In genomic region chr19:35832992-35833391, GRCm38 (mm10) we compare ENCODE assay signal across 10 mouse cellular contexts.
DNase-seq lines count a peak whose midpoint lies in the region; ATAC-seq lines count a peak whose summit lies in the region.
"Had no signal": no experiment of that assay in that cellular context is flagged by ENCODE, and none has a peak within 500 bp of the region (broad histone marks: within the 10 kb centered on the region; RNA-seq: fewer than 3 reads in every experiment).

No protein-coding gene starts in this region.

- no peak overlapping the region for H3K4me3 ChIP-seq in liver, embryonic 12.5 days
- H3K4me3 ChIP-seq: hindbrain, embryonic 15.5 days; neural tube, embryonic 13.5 days had no signal

- no peak overlapping the region for H3K9ac ChIP-seq in liver, embryonic 12.5 days
- H3K9ac ChIP-seq: hindbrain, embryonic 15.5 days; neural tube, embryonic 13.5 days had no signal

- H3K36me3 ChIP-seq in liver, embryonic 12.5 days, result no peaks in the 10 kb centered on the region
- H3K36me3 ChIP-seq: hindbrain, embryonic 15.5 days; neural tube, embryonic 13.5 days had no signal

- DNase-seq in liver (peak; percentile 34), WW6 (ENCODE audit: low read depth, low spot score) (peak; percentile 14)
- DNase-seq in spleen, postnatal 14 days (ENCODE audit: low spot score in 2 of 2), result no peak
- DNase-seq in natural killer cell, adult 2 months (ENCODE audit: low spot score in 2 of 2), result no peak

- H3K4me2 ChIP-seq in liver, embryonic 12.5 days, result no peak overlapping the region
- H3K4me2 ChIP-seq: hindbrain, embryonic 15.5 days; neural tube, embryonic 13.5 days had no signal

- no peak for ATAC-seq in liver, embryonic 12.5 days
- 0 out of 2 replicates have a peak, but pooled peaks have one; percentile 35 for ATAC-seq in granulocyte monocyte progenitor cell, adult 5-6 weeks (replicated peaks; ENCODE audit: poor library complexity, severe bottlenecking)
- ATAC-seq in megakaryocyte progenitor cell, adult 5-6 weeks (replicated peaks; ENCODE audit: poor library complexity), result peak; percentile 55; the same call in 1 of the 2 replicates
- no peak for ATAC-seq in frontal cortex, adult (ENCODE audit: low TSS enrichment)

- no peaks in the 10 kb centered on the region for H3K27me3 ChIP-seq in liver, embryonic 12.5 days (replicated peaks)
- H3K27me3 ChIP-seq: hindbrain, embryonic 15.5 days; neural tube, embryonic 13.5 days had no signal

- H3K27ac ChIP-seq in liver, embryonic 12.5 days, result no peak overlapping the region
- H3K27ac ChIP-seq: hindbrain, embryonic 15.5 days; neural tube, embryonic 13.5 days had no signal

- H3K9me3 ChIP-seq in liver, embryonic 12.5 days (replicated peaks), result no peaks in the 10 kb centered on the region
- H3K9me3 ChIP-seq: hindbrain, embryonic 15.5 days; neural tube, embryonic 13.5 days had no signal

- no peaks in the 10 kb centered on the region for H3K4me1 ChIP-seq in liver, embryonic 12.5 days
- H3K4me1 ChIP-seq: hindbrain, embryonic 15.5 days; neural tube, embryonic 13.5 days had no signal

- WGBS in liver, embryonic 12.5 days (ENCODE audit: insufficient replicate concordance), result 19% methylated on average over 4 of the region's 4 CpGs

Comparison
In these comparisons a context has a peak if more than half of its experiments do, and no peak if none do; other contexts are left out.
1. DNase-seq: peak in liver (single experiment) and WW6 (single experiment); none in spleen, postnatal 14 days (0 of 2) and natural killer cell, adult 2 months (0 of 2).
2. ATAC-seq: peak in granulocyte monocyte progenitor cell, adult 5-6 weeks (single experiment) and megakaryocyte progenitor cell, adult 5-6 weeks (single experiment); none in liver, embryonic 12.5 days (single experiment) and frontal cortex, adult (single experiment).